Mouse (Mus musculus): ENCODE results near the gene Stat6.

DNA sequence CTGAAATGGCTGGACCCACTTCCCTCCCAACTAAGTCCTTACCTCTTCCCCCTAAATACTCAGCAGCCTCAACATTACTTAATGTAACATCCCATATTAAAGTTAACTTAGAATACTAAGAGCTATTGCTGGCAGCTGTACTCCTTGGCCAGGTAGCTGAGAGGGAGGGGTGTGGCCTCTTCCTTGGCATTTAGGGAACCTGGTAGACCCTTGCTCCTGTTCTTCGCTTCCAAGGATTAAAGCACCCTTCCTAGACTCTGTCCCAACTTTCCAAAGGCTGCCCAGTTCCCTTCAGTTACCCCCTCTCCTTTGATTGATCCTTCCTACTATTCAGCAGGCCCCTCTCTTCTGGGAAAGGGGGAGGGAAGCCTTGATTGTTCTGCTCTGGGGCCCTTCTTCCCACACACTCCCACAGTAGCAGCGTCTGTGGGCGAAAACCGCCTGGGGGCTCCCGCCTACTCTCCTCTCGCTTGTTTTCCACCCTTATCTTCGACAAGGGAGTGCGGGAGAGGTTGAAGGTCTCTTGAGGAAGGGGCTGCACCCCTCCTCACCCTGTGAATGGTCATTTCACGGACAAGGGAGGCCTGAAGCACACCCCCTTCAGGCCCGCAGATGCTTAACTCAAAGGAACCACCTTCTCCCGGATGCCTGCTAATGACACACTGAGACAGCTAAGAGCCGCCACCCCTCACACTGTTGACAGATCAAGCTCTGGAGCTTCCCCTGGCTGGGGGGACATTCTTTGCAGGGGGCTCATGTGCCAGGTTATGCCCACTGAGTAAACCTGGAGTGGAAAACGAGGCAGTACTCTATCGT lies 22.8 kb downstream of the Stat6 start:
- no peak for TF ChIP-seq EP300 (IDR thresholded peaks at IDR 0.05; ENCODE audit: low read depth)
- peak; percentile 5; the same call in 1 of the 2 replicates for TF ChIP-seq CTCF (IDR thresholded peaks at IDR 0.05; ENCODE audit: low read depth)

Measured in liver, postnatal 0 days (tissue).